Mouse (Mus musculus) CD8-positive naive resting alpha-beta T cell, adult 2 months (primary cell): ENCODE results near the gene Nln.

Experiments used
- DNase-seq, 2 experiments: peaks; one replicate each; pipeline ENCODE4 v3.0.0; 2022; ENCODE audit warnings: low read depth in 2 of 2, low spot score in 2 of 2

Gene Nln

GRCm38 (mm10) chr13:104023356-104023911 lies 86.0 kb downstream of the Nln start:
- no peak for DNase-seq

- DNase-seq = no peak
Observed at GRCm38 (mm10) chr13:104018466-104019076, 90.8 kb downstream of the Nln start.

GRCm38 (mm10) chr13:104015246-104016105 lies 93.9 kb downstream of the Nln start:
- DNase-seq = no peak

- DNase-seq = no peak
Observed at GRCm38 (mm10) chr13:104014038-104014437, 95.4 kb downstream of the Nln start.

GRCm38 (mm10) chr13:104013380-104013779 lies 96.0 kb downstream of the Nln start:
- DNase-seq = no peak

GRCm38 (mm10) chr13:104012214-104012833 lies 97.1 kb downstream of the Nln start:
- peak in 1 of 2 experiments; percentile 1 for DNase-seq

- DNase-seq = no peak
Observed at GRCm38 (mm10) chr13:104011289-104011688, 98.1 kb downstream of the Nln start.

GRCm38 (mm10) chr13:104005231-104005845 lies 104.1 kb downstream of the Nln start:
- DNase-seq = no peak

- no peak for DNase-seq
Observed at GRCm38 (mm10) chr13:103994085-103994455, 115.3 kb downstream of the Nln start.

- no peak for DNase-seq
Observed at GRCm38 (mm10) chr13:103993142-103994084, 116.0 kb downstream of the Nln start.

GRCm38 (mm10) chr13:103986660-103987059 lies 122.8 kb downstream of the Nln start:
- no peak for DNase-seq

GRCm38 (mm10) chr13:103985510-103986278 lies 123.7 kb downstream of the Nln start:
- DNase-seq = no peak

- DNase-seq = no peak
Observed at GRCm38 (mm10) chr13:103982376-103982775, 127.0 kb downstream of the Nln start.

- DNase-seq = no peak
Observed at GRCm38 (mm10) chr13:103980414-103980813, 129.0 kb downstream of the Nln start.

GRCm38 (mm10) chr13:103978286-103978866 lies 131.0 kb downstream of the Nln start:
- no peak for DNase-seq

- DNase-seq = no peak
Observed at GRCm38 (mm10) chr13:103977844-103978243, 131.6 kb downstream of the Nln start.

- DNase-seq = no peak
Observed at GRCm38 (mm10) chr13:103976181-103976724, 133.2 kb downstream of the Nln start.

GRCm38 (mm10) chr13:103975101-103975500 lies 134.3 kb downstream of the Nln start:
- DNase-seq = no peak

- no peak for DNase-seq
Observed at GRCm38 (mm10) chr13:103973977-103974376, 135.4 kb downstream of the Nln start.
